Mouse (Mus musculus) kidney, adult 2 months (tissue): ENCODE measurements around the gene Sdr39u1.

ENCODE experiments used
- CTCF ChIP-seq: fragments of 200-500 bp; conservative IDR thresholded peaks from 2 replicates; pipeline ENCODE4 v1.5.1; 2011; ENCODE audit warnings: low read depth, mild to moderate bottlenecking, control low read depth, low read length, moderate library complexity, mixed read lengths; ENCODE audit not compliant: insufficient read depth, insufficient read length
- POLR2A ChIP-seq: fragments of 200-500 bp; IDR thresholded peaks from one replicate; pipeline ENCODE4 v1.6.1; 2011; ENCODE audit warnings: low read depth, low read length, control low read depth

GRCm38 (mm10) chr14:55933586-55933985 lies 33.5 kb upstream of the Sdr39u1 start:
- TF ChIP-seq POLR2A (no peak), CTCF (no peak)
